Mouse (Mus musculus): ENCODE results near the gene Arhgap35. TPM values are rescaled to one million over a fixed set of nuclear protein-coding genes. Genes with fewer than 3 reads are reported as not detected.
"Not testable (repeated sequence)": the region's sequence is repeated elsewhere in the genome, so short reads cannot be mapped to it uniquely, and the experiment has no call there.

The Arhgap35 gene
- total RNA-seq, 4 experiments from 2014 or later: 121 to 138 (median 127) TPM

DNA sequence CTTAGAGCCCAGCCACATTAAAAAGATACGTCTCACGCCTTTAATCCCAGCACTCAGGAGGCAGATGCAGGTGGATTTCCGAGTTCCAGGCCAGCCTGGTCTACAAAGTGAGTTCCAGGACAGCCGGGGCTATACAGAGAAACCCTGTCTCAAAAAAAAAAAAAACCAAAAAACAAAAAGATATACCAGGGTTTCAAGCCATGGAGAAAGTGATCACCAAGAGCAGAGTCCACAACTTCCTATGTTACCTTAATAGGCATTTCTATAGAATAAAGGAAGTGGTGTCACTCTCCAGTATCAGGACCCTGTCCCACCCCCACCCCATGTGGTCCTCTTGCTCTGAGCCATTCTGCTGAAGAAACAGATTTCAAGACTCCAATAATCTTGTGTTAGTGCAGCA is 8.0 kb downstream of the Arhgap35 start:
- not testable (repeated sequence) for DNase-seq (ENCODE audit: low spot score in 2 of 2)

GRCm38 (mm10) chr7:16604141-16604540 is 10.7 kb downstream of the Arhgap35 start:
- no peak for DNase-seq (ENCODE audit: low spot score in 2 of 2)

- DNase-seq (ENCODE audit: low spot score in 2 of 2): no peak
These were observed 13.1 kb downstream of the Arhgap35 start for GRCm38 (mm10) chr7:16601683-16602102.

- no peak for DNase-seq (ENCODE audit: low spot score in 2 of 2)
These were observed 15.8 kb downstream of the Arhgap35 start for GRCm38 (mm10) chr7:16599006-16599405.

DNA sequence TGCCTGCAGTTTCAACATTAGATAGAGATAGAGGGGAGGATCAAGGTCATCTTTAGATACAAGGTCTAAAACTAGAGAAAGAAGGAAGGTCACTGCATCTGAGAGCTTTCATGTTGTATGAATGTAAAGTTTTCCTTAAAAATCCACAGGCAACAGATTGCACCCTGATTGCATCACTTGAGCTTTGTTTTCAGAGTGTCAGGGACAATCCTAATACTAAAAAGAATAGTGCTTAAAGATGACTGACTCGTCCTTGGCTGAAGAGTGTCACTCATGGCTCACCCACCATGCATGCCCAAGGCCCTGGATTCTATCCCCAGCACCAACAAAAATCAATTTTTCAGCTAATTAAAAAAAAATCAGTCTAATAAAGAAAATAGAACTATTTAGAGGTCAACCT is 23.5 kb downstream of the Arhgap35 start:
- DNase-seq (ENCODE audit: low spot score in 2 of 2): no peak

GRCm38 (mm10) chr7:16587649-16588048 is 27.1 kb downstream of the Arhgap35 start:
- no peak for DNase-seq (ENCODE audit: low spot score in 2 of 2)

DNA sequence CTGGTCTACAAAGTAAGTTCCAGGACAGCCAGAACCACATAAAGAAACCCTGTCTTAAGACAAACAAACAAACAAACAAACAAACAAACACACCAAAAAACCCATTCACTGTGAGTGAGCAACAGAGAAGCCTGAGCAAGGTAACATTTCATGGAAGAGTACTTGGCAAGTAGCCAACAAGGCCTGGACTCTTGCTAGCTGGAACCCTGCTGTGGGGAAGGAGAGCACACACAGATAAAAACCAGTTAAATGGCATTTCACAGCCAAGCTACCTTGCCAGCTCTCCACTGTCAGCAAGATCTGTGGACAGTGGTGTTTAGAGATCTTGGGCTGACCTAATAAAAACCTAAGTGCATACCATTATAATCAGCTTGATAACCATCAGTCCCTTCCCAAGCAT is 30.4 kb downstream of the Arhgap35 start:
- DNase-seq (ENCODE audit: low spot score in 2 of 2): no peak

- DNase-seq (ENCODE audit: low spot score in 2 of 2): no peak
These were observed 31.0 kb downstream of the Arhgap35 start for GRCm38 (mm10) chr7:16583775-16584174.

GRCm38 (mm10) chr7:16582299-16582698 is 32.5 kb downstream of the Arhgap35 start:
- no peak for DNase-seq (ENCODE audit: low spot score in 2 of 2)

DNA sequence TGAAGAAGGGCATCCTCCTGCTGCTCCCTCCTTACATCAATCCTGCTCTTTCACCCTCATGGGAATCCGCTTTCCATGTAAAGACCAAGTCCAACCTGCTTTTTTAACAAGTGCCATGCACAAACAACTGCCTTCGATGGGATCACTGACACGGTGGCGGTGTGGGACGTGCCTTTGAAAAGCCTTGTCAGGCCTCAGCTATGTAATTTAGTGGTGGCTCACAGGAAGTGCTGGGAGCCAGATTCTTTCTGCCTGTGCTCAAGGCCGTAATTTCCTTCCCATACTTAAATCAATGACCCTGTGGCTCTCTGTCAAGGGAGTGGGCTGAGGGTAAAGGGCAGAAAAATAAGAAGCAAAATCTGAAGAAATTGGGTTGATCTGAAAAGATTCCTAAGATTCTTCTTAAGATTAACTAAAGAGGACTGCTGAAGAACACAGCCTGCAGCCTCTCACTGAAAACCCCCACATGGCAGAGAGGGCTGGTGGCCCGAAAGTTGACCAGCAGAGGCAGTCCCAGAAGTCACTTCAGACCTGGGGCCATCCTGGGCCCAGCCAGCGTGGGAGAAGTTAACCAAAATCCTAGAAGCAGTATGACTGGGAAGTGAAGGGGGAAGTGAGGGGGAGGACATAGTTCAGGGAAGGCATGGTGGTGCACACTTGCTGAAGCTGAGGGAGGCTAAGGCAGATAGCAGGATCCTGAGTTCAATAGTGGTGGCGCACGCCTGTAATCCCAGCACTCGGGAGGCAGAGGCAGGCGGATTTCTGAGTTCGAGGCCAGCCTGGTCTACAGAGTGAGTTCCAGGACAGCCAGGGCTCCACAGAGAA is 33.3 kb downstream of the Arhgap35 start:
- DNase-seq (ENCODE audit: low spot score in 2 of 2): no peak

DNA sequence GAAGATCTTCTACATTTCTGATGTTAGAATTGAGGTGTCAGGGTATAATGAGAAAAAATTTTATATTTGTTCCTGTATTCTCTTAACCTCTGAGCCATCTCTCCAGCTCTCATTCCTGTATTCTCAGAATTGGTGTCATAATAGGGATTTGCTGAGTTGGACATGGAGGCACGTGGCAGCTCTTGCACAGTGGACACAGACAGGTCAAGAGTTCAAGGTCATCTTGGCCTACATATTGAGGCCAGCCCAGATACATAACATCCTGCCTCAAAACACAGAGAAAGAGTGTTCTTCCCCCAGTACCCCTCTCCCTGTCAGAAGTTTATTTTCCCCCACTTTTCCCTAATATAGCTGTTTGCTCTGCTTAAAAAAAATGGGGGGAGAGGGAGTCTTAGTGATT is 38.1 kb downstream of the Arhgap35 start:
- DNase-seq (ENCODE audit: low spot score in 2 of 2): no peak

- DNase-seq (ENCODE audit: low spot score in 2 of 2): no peak
These were observed 43.6 kb downstream of the Arhgap35 start for GRCm38 (mm10) chr7:16571191-16571590.

DNA sequence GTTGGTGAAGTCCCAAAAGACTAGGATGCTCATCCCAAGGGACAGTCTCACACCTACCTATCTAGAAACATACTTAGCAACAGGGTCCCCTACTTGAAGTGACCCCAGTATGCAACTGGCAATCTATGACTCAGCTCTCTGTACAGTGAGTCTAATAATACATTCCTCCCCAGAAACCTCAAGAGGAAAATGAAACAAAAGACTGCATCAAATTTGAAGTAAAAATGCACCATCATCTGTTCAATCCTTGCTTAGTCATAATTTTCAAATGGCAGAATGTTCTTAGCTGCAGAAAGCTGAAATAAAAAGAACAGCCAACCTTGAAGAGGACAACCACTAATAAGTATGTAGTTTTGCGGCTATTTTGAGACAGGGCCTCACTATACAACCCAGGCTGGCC is 44.1 kb downstream of the Arhgap35 start:
- no peak for DNase-seq (ENCODE audit: low spot score in 2 of 2)

DNA sequence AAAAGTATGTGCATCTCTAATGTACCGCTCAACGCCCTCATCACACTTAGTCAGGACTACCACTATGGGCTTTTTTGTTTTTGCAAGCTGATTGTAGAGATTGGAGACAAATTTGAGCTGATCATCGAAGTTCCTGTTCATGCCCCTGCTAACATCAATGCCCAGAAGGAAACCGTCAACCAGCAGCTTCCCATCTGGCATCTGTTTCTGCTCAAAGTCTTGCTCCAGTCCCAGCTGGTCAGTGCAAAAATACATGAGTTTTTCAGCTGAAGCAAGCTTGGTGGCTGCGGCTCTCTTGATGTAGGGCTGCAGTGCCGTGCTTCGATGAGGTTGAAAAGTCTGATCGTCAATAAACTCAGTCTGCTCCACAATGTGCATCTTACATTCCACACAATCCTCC is 50.3 kb downstream of the Arhgap35 start:
- DNase-seq (ENCODE audit: low spot score in 2 of 2): no peak

GRCm38 (mm10) chr7:16557783-16558538 is 56.8 kb downstream of the Arhgap35 start:
- no peak for DNase-seq (ENCODE audit: low spot score in 2 of 2)

DNA sequence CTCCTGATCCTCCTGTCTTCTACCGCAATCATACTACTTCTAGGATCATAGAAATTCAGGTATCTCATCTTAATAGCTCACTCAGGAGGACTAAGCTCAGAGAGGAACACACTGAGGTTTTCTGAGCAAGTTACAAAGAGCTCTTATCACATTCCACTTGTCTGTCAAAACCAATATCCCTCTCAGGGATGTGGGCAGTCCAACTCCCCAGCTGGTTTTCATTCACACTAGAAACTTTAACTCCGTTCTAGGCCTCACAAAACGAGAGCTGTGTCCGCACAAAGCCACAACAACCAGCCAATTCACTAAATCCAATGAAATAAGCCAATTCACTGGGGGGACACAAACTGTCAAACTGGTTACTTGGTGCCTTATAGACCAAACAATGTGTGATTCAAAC is 57.5 kb downstream of the Arhgap35 start:
- DNase-seq (ENCODE audit: low spot score in 2 of 2): no peak

- no peak for DNase-seq (ENCODE audit: low spot score in 2 of 2)
These were observed 60.6 kb downstream of the Arhgap35 start for GRCm38 (mm10) chr7:16554215-16554614.

- no peak for DNase-seq (ENCODE audit: low spot score in 2 of 2)
These were observed 63.2 kb downstream of the Arhgap35 start for GRCm38 (mm10) chr7:16551581-16551980.

GRCm38 (mm10) chr7:16549299-16549698 is 65.5 kb downstream of the Arhgap35 start:
- no peak for DNase-seq (ENCODE audit: low spot score in 2 of 2)

GRCm38 (mm10) chr7:16544770-16545169 is 70.0 kb downstream of the Arhgap35 start:
- no peak for DNase-seq (ENCODE audit: low spot score in 2 of 2)

DNA sequence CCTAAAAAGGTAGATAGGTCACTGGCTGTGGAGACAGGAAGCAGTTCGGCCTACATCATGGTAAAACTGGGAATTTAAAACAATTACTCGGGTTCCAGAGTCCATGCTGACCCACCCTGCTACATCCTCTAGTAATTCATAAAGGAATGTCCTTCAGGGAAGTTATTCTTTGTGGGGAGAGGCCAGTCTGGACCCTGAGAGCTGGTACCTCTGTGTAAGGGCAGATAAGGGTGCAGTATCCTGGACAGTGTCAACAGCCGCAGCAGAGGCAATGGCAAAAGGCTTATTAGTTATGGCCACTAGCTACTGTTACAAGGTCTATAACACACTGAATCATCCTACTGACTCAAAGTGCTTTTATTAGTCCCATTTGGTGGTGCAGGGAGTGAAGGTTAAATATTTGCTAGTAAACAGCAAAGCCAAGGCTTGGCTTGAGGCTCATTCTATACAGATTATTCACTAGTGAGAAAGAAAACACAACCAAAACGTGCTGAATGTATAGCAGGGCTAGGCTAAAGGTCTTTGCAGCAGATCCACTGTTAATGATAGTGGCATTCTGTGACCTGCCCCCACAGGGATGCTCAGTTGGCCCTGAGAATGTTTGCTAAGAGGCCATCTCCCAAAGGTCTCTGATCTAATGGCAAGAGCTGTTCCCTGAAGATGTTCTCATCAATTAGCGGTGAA is 77.4 kb downstream of the Arhgap35 start:
- no peak for DNase-seq (ENCODE audit: low spot score in 2 of 2)

DNA sequence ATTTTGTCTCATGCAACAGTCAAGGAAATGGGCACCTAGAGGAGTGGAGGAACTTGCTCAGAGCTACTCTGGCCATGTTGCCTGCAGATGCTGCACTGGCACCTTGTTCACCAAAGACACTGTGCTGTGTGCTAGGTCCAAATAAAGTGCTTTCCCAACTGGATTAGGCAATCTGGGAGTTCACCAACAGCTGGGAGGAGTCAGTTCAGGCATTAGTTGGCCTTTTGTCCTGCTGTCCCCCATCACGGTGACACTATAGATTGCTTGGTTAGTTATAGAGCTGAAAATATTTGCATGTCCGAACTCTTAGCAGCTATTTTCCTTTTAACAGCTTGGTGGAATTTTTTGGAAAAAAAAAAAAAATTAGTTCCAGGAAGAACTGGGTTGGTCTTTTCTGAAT is 88.8 kb downstream of the Arhgap35 start:
- no peak for DNase-seq (ENCODE audit: low spot score in 2 of 2)

Data from left cerebral cortex, adult 8-10 months (tissue).